Mouse (Mus musculus): ENCODE measurements around the gene C2cd2l. TPM values are rescaled to one million over a fixed set of nuclear protein-coding genes. Genes with fewer than 3 reads are reported as not detected.

C2cd2l gene
- polyA plus RNA-seq, 1 experiment from 2014 or later = 9.5 TPM

DNA sequence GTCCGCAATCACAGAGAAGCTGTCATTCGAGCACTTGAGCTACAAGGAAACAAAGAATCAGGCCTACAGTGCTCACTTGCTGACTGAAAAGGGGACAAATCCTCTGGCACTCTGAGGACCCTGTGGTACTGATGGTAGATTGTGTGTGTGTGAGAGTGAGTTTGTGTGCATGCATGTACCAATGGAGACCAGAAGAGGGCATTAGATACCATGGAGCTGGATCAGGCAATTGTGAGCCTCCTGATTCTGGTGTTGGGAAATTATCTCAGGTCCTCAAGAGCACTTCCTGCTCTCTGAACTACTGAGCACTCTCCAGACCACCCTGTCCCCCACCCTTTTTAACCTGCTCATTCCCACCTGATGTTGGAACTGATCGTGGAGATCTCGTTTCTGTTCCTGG, 28.5 kb upstream of the C2cd2l start:
- Histone ChIP-seq H3K4me2 (ENCODE audit: low read depth, low read length) (no peak overlapping the region), H3K36me3 (ENCODE audit: control insufficient read depth, insufficient read depth, low read length) (peaks cover 73% of the 10 kb centered on the region), H3K9ac (ENCODE audit: low read depth, low read length) (no peak overlapping the region), H3K9me3 (ENCODE audit: control insufficient read depth, low read length) (no peaks in the 10 kb centered on the region), H3K4me1 (ENCODE audit: control insufficient read depth, insufficient read depth, low read length) (no peaks in the 10 kb centered on the region), H3K4me3 (ENCODE audit: low read depth, low read length) (no peak overlapping the region), H3K27me3 (replicated peaks; ENCODE audit: control insufficient read depth, insufficient read depth, low read length) (no peaks in the 10 kb centered on the region), H3K27ac (replicated peaks; ENCODE audit: low read depth, low read length) (no peak overlapping the region)
- ATAC-seq (ENCODE audit: low read depth) = no peak
- WGBS = 98% methylated on average over 4 of the region's 4 CpGs
- DNase-seq (ENCODE audit: low spot score) = no peak

DNA sequence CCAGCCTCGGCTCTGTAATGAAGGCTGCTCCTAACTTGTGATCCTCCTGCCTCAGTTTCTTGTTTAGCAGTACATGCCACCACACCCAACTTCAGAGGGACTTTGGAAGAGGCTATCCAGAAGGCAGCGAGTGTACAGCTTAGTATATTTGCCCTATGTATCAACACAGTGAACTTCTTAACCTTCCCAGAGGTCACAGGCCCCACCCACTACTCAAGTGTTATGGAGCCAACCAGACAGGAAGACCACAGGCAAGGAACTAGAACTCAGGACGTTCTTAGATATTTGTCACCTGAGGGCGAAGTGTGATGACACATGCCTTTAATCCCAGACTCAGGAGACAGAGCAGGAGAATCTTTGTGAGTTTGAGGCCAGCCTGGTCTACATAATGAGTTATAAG, 27.5 kb upstream of the C2cd2l start:
- no peaks in the 10 kb centered on the region for H3K9me3 ChIP-seq (ENCODE audit: control insufficient read depth, low read length)
- H3K27ac ChIP-seq (replicated peaks; ENCODE audit: low read depth, low read length) = no peak overlapping the region
- no peak for DNase-seq (ENCODE audit: low spot score)
- H3K27me3 ChIP-seq (replicated peaks; ENCODE audit: control insufficient read depth, insufficient read depth, low read length) = no peaks in the 10 kb centered on the region
- no peak overlapping the region for H3K9ac ChIP-seq (ENCODE audit: low read depth, low read length)
- no peak overlapping the region for H3K4me2 ChIP-seq (ENCODE audit: low read depth, low read length)
- WGBS = 90% methylated on average over 4 of the region's 4 CpGs
- no peak overlapping the region for H3K4me3 ChIP-seq (ENCODE audit: low read depth, low read length)
- peaks cover 7% of the 10 kb centered on the region for H3K4me1 ChIP-seq (ENCODE audit: control insufficient read depth, insufficient read depth, low read length)
- peaks cover 64% of the 10 kb centered on the region for H3K36me3 ChIP-seq (ENCODE audit: control insufficient read depth, insufficient read depth, low read length)
- ATAC-seq (ENCODE audit: low read depth) = no peak

DNA sequence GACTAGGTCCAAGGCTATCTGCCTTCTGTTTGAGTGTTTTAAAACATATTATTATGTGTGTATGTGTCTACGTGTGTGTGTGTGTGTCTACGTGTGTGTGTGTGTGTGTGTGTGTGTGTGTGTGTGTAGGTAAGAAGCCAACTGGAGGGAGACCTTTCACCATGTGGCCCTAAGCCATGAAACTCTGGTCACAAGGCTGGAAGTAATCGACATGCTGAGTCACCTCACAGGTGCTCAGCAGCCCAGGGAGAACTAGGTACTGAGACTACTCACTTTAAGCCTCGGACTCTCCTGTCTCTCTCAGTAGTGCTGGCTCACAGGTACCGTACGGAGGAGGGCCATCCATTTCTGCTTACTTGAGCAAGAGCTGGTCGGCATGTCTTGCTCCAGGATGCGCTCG, 27.1 kb upstream of the C2cd2l start:
- Histone ChIP-seq H3K9me3 (ENCODE audit: control insufficient read depth, low read length) (no peaks in the 10 kb centered on the region), H3K9ac (ENCODE audit: low read depth, low read length) (no peak overlapping the region), H3K27ac (replicated peaks; ENCODE audit: low read depth, low read length) (no peak overlapping the region), H3K27me3 (replicated peaks; ENCODE audit: control insufficient read depth, insufficient read depth, low read length) (no peaks in the 10 kb centered on the region), H3K36me3 (ENCODE audit: control insufficient read depth, insufficient read depth, low read length) (peaks cover 59% of the 10 kb centered on the region), H3K4me3 (ENCODE audit: low read depth, low read length) (no peak overlapping the region), H3K4me2 (ENCODE audit: low read depth, low read length) (no peak overlapping the region), H3K4me1 (ENCODE audit: control insufficient read depth, insufficient read depth, low read length) (peaks cover 7% of the 10 kb centered on the region)
- ATAC-seq (ENCODE audit: low read depth) = no peak
- DNase-seq (ENCODE audit: low spot score) = no peak
- WGBS = 92% methylated on average over 9 of the region's 9 CpGs

DNA sequence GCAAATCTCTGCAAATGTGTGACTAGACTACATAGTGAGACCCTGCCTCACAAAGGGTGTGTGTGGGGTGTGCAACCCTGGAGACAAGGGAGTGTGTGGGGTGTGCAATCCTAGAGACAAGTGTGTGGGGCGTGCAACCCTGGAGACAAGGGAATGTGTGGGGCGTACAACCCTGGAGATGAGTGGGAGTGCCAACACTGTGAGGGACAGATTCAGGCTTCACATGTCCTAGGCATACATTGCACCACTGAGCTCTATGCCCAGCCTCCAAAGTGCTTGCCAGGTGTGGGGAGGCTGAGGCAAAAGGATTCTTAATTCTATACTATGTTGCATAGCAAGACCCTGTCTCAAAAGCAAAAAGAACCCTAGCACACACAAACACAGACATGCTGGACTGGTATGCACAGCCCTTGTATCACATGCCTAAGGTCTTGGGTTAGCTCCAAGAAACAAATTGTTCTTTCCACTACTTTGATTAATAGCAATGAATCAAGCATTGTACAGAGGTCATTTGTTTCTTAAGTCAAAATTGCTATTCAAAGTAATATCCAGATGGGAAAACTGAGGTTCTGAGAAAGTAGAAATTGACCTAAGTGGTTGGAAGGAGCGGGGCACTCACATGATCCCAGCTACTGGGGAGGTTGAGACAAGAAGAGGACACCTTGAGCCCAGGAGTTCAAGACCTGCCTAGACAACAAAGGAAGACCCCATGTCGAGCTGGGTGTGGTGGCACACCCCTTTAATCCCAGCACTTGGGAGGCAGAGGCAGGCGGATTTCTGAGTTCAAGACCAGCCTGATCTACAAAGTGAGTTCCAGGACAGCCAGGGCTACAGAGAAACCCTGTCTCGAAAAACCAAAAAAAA, 25.7 kb upstream of the C2cd2l start:
- Histone ChIP-seq H3K27me3 (replicated peaks; ENCODE audit: control insufficient read depth, insufficient read depth, low read length) (no peaks in the 10 kb centered on the region), H3K4me1 (ENCODE audit: control insufficient read depth, insufficient read depth, low read length) (peaks cover 7% of the 10 kb centered on the region), H3K9me3 (ENCODE audit: control insufficient read depth, low read length) (no peaks in the 10 kb centered on the region), H3K36me3 (ENCODE audit: control insufficient read depth, insufficient read depth, low read length) (peaks cover 57% of the 10 kb centered on the region), H3K4me2 (ENCODE audit: low read depth, low read length) (no peak overlapping the region), H3K27ac (replicated peaks; ENCODE audit: low read depth, low read length) (no peak overlapping the region), H3K9ac (ENCODE audit: low read depth, low read length) (no peak overlapping the region), H3K4me3 (ENCODE audit: low read depth, low read length) (no peak overlapping the region)
- ATAC-seq (ENCODE audit: low read depth) (no peak), DNase-seq (ENCODE audit: low spot score) (no peak)
- 79% methylated on average over 6 of the region's 6 CpGs for WGBS

DNA sequence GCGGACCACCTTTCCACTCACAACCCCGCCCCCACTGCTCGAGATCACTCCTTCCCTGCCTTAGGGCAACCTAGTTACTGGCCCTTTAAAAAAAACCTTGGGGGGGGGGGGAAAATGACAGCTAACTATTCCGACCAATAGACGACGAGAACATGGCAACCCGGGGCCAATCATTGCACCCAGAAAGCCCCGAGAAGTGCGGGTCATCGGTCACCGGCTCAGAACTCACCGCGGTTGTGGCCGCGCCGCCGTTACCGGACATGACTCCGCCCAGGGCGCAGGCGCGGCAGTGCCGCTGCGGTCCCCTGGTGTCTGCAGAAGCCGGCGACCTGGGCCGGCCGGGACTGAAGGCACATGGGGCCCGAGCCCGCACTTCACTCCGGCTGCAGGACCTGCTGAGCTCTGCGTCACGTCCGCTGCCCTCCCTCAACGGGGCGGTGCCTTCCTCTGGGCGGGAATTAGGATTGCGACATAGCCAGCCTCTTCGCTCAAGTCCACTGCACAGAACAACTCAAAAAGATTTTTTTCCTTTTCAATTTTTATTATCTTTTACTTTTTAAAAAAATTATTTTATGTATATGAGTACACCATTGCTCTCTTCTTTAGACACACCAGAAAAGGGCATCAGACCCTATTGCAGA, 23.8 kb upstream of the C2cd2l start, which contains the start of gene Hmbs:
TSS of gene Hmbs (minus strand) at position 448 of the 641 bp plus-strand sequence.
- Histone ChIP-seq H3K9ac (ENCODE audit: low read depth, low read length) (peak within 1 kb of the TSS; percentile 87), H3K4me3 (ENCODE audit: low read depth, low read length) (peak within 1 kb of the TSS; percentile 78), H3K36me3 (ENCODE audit: control insufficient read depth, insufficient read depth, low read length) (peaks cover 48% of the 10 kb centered on the region), H3K27ac (replicated peaks; ENCODE audit: low read depth, low read length) (peak within 1 kb of the TSS; percentile 94), H3K27me3 (replicated peaks; ENCODE audit: control insufficient read depth, insufficient read depth, low read length) (no peaks in the 10 kb centered on the region), H3K4me2 (ENCODE audit: low read depth, low read length) (peak within 1 kb of the TSS; percentile 56), H3K9me3 (ENCODE audit: control insufficient read depth, low read length) (no peaks in the 10 kb centered on the region), H3K4me1 (ENCODE audit: control insufficient read depth, insufficient read depth, low read length) (peaks cover 7% of the 10 kb centered on the region)
- ATAC-seq (ENCODE audit: low read depth) (peak; percentile 96), DNase-seq (ENCODE audit: low spot score) (peak; percentile 96)
- under 1% methylated on average over 36 of the region's 39 CpGs for WGBS

DNA sequence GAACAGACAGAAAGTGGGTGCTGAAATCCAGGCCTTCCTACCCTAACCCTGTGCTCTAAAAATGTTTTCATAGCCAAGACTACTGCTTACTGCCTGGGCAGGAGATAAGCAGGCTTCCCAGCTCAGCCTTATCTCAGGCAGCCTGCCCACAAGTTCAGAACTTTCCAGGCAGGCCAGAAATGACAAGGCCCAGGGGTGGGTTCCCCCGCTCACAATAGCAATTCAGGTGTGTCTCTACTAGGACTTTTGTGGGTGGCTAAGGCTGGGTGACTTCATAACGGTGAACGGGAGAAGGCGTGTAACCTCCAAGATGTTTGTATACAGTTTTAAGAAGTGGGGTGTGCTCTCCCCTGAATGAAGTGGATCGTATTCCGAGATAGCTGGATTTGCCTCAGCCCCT, 23.2 kb upstream of the C2cd2l start:
- WGBS = 8% methylated on average over 6 of the region's 6 CpGs
- Histone ChIP-seq H3K4me2 (ENCODE audit: low read depth, low read length) (peak overlapping the region; percentile 56), H3K27ac (replicated peaks; ENCODE audit: low read depth, low read length) (peak overlapping the region; percentile 94), H3K9me3 (ENCODE audit: control insufficient read depth, low read length) (no peaks in the 10 kb centered on the region), H3K27me3 (replicated peaks; ENCODE audit: control insufficient read depth, insufficient read depth, low read length) (no peaks in the 10 kb centered on the region), H3K4me1 (ENCODE audit: control insufficient read depth, insufficient read depth, low read length) (peaks cover 7% of the 10 kb centered on the region), H3K36me3 (ENCODE audit: control insufficient read depth, insufficient read depth, low read length) (peaks cover 46% of the 10 kb centered on the region), H3K4me3 (ENCODE audit: low read depth, low read length) (peak overlapping the region; percentile 78), H3K9ac (ENCODE audit: low read depth, low read length) (peak overlapping the region; percentile 87)
- ATAC-seq (ENCODE audit: low read depth) (no peak), DNase-seq (ENCODE audit: low spot score) (no peak)

DNA sequence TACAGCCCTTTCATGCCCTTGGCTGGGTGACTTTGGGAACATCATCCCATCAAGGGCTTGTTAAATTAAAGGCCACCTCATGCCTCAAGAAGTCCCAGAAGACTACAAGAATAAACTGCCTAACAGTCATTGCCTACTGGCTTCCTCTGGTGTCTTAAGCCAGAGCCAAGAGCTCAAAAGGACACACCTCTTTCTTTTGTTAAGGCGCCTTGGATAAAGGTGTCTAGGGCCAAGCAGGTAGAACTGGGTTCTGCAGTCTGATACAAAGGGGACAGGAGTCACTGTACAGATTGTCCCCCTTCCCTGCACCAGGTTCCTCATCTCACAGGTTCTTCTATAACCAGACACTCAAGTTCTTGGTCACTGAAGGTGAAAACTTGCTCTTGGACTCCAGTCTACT, 22.5 kb upstream of the C2cd2l start:
- no peaks in the 10 kb centered on the region for H3K27me3 ChIP-seq (replicated peaks; ENCODE audit: control insufficient read depth, insufficient read depth, low read length)
- peaks cover 9% of the 10 kb centered on the region for H3K4me1 ChIP-seq (ENCODE audit: control insufficient read depth, insufficient read depth, low read length)
- DNase-seq (ENCODE audit: low spot score) (no peak), ATAC-seq (ENCODE audit: low read depth) (no peak)
- H3K36me3 ChIP-seq (ENCODE audit: control insufficient read depth, insufficient read depth, low read length) = peaks cover 46% of the 10 kb centered on the region
- H3K9ac ChIP-seq (ENCODE audit: low read depth, low read length) = peak overlapping the region; percentile 87
- no peak overlapping the region for H3K27ac ChIP-seq (replicated peaks; ENCODE audit: low read depth, low read length)
- H3K9me3 ChIP-seq (ENCODE audit: control insufficient read depth, low read length) = no peaks in the 10 kb centered on the region
- no peak overlapping the region; the same call in 1 of the 2 replicates for H3K4me3 ChIP-seq (ENCODE audit: low read depth, low read length)
- H3K4me2 ChIP-seq (ENCODE audit: low read depth, low read length) = peak overlapping the region; percentile 56; the same call in 1 of the 2 replicates
- 100% methylated on average over 1 of the region's 1 CpGs for WGBS

DNA sequence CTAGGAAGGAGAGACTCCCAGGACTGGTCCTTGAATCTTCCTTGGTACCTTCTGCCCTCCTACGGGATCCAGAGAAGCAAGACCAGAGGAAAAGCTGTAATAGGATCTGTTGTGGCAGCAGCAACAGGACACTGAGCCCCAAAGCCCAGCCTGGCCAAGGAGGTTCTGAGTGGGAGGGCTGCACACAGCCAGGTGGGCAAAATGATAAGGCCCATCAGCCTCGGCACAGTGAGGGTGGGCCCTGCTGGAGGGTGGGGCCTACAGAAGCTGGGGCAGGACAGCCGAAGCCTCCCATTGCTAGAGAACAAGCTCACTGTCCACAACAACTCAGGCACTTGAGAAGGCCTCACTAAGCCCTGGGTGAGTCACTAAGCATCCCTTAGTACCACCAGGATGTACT, 22.1 kb upstream of the C2cd2l start:
- Histone ChIP-seq H3K27me3 (replicated peaks; ENCODE audit: control insufficient read depth, insufficient read depth, low read length) (no peaks in the 10 kb centered on the region), H3K36me3 (ENCODE audit: control insufficient read depth, insufficient read depth, low read length) (peaks cover 46% of the 10 kb centered on the region), H3K9me3 (ENCODE audit: control insufficient read depth, low read length) (no peaks in the 10 kb centered on the region), H3K4me2 (ENCODE audit: low read depth, low read length) (no peak overlapping the region), H3K27ac (replicated peaks; ENCODE audit: low read depth, low read length) (no peak overlapping the region), H3K9ac (ENCODE audit: low read depth, low read length) (no peak overlapping the region), H3K4me3 (ENCODE audit: low read depth, low read length) (no peak overlapping the region), H3K4me1 (ENCODE audit: control insufficient read depth, insufficient read depth, low read length) (peaks cover 12% of the 10 kb centered on the region)
- no peak for ATAC-seq (ENCODE audit: low read depth)
- DNase-seq (ENCODE audit: low spot score) = no peak
- WGBS = 80% methylated on average over 3 of the region's 3 CpGs

Measured in embryonic facial prominence, embryonic 14.5 days (tissue).